Mouse (Mus musculus) lung, postnatal 25 days (tissue): ENCODE measurements around the gene Rnf43.

Source experiments
- DNase-seq: peaks from one replicate; pipeline ENCODE4 v3.0.0; 2022; ENCODE audit warnings: low spot score

The Rnf43 gene

DNA sequence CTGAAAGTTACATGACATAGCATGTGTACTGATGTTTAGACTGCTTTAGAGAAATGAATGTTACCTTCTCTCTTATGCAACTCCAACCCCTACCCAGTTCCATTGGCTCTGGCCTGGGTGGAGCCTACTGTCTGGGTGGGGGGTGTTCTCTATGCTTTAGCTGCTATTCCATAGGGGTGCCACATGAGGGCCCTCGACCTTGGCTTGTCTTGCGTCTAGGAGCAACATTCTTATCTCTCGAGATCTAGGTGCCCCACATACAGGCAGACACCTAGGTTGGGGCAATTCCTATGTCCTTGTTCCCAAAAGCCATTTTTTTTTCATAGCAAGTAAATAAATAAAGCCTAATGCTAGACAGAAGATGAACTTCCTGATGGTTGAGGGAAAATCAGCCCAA, 97.1 kb downstream of the Rnf43 start:
- peak; percentile 45 for DNase-seq

- DNase-seq: no peak
Measured at GRCm38 (mm10) chr11:87760301-87761081, 98.0 kb downstream of the Rnf43 start, which contains the start of gene Tspoap1. Gene Tspoap1 (plus strand): TSS chr11:87760541.

DNA sequence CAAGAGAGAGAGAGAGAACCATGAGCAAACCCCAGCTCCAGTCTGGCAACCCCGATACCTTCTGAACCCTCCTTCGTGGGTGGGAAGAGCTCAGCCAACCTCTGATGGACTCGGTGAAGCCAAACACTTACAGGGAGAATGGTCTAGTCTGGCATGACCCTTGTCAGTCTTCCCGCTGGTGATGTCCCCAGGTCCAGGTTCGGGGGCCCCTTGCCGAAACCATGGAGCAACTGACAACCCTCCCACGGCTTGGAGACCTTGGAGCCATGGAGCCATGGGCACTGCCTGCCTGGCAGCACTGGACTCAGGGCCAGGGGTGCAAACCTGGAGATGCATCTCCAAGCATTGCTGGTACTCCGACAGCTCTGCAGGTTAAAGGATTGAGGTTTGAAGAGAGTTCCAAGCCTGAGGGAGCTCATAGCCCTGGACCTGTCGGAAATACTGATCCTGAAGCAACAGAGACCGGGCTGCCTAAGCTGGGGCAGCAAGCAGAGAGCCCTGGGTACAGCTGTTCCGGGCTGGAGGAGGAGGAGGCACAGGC, 98.7 kb downstream of the Rnf43 start:
- no peak for DNase-seq

DNA sequence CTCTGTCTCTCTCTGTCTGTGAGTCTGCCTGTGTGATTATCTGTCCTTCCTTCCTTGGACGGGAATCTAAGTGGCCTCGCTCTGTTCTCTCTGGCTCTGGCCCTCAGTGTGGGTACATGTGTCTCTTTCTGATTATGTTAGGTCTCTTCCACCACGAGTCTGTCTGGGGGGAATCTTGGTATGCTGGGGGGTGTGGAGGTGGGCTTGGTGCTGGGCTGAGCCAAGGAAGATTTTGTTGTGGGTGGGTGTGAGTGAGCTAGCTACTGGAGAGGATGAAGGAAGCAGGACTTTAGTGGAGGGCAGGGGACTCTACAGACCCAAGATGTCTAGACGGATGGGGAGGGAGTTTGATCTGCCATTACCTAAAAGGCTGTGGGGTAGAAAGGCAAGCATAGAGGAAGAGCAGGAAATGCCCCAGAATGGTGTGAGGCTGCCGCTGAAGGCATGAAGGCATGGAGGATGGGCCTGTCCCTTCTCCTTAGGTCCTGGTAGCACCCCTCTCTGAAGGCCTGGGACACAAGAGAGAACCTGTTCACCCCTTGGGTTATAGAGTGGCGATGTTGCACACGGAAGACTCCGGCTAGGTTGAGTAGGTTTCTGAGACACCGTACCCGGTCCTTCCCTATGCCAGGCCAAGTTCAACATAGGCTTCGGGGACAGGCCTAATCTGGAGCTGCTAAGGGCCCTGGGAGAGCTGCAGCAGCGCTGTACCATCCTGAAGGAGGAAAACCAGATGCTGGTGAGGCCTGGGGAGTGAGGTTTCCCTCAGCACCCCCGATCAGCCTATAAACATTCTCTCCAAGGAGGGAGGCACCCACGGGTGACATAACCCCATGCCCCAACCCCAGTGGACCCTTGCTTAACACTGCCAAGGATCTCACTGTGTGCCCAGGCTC, 99.5 kb downstream of the Rnf43 start:
- DNase-seq: no peak

GRCm38 (mm10) chr11:87762702-87763385, 100.3 kb downstream of the Rnf43 start:
- DNase-seq: no peak

DNA sequence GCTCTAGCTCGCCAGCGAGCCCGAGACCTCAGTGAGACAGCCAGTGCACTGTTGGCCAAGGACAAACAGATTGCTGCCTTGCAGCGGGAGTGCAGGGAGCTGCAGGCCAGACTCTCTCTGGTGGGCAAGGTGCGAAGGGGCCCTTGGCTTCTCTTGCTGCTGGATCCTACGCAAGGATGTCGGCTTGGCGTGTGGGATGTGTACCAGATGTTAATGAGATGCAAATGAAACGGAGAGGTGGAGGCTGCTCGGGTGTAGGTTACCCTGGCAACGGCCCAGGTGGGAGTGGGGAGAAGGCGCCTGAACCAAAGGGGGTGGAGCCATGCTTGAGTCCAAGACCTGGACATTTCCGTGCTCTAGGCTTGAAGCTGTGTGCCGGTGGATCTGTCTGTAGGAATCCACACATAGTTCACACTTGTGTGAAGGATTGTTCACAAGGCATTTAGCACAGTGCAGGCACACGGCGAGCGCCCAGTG, 101.0 kb downstream of the Rnf43 start:
- no peak for DNase-seq

GRCm38 (mm10) chr11:87763988-87764876, 101.7 kb downstream of the Rnf43 start:
- DNase-seq: no peak

DNA sequence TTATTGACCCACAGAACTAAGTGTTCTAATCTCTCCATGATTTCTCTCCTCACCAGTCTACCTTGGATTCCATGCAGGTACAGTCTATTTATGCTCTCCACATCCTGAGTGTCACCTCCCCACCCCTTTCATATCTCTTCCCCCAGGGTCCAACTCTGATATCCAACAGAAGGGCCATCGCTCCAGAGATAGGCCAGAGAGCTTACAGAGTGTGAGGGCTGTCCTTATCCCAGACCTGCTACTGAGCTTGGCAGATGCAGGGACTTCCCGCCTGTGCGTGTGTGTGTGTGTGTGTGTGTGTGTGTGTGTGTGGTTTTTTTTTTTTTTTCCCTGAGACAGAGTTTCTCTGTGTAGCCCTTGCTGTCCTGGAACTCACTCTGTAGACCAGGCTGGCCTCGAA, 106.2 kb downstream of the Rnf43 start:
- no peak for DNase-seq

DNA sequence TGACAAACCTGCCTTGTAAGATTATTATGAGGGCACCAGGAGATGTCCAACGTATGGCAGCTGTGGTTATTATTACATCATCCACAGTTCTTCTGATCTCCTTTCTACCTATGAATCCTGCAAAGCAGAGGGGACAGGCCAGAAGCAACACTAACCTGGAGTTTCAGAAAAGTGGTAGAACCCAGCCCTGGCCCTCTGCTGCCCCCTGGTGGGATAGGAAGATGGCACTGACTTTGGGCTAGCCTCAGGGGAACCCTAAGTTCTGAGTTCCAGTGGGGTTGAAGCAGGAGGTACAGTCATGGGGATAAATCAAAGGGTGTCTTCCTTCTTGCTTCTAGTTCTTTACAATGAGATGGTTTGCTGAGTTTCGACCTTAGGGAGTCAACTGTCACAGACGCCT, 108.5 kb downstream of the Rnf43 start:
- DNase-seq: peak; percentile 70

DNA sequence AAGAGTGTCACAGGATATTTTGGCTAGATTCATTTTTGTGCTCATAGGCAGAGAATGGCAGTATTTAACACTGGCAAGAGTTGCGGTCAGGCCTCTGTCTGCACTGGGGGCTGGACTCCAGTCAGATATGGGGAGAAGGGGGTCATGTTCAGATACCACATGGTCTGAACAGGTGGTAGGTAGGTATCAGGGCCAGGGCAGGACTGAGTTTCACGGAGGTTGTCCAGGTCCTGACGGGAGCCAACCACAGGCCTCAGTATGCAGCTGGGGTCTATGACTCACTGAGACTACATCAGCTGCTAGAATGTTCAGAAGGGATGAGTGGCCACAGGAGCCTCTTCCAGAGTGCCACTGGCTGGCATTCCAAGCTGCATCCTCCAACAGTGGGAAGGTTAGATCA, 109.8 kb downstream of the Rnf43 start:
- DNase-seq: no peak

- peak; percentile 83 for DNase-seq
Measured at GRCm38 (mm10) chr11:87778100-87778765, 115.7 kb downstream of the Rnf43 start.

- no peak for DNase-seq
Measured at GRCm38 (mm10) chr11:87778915-87779314, 116.4 kb downstream of the Rnf43 start.

DNA sequence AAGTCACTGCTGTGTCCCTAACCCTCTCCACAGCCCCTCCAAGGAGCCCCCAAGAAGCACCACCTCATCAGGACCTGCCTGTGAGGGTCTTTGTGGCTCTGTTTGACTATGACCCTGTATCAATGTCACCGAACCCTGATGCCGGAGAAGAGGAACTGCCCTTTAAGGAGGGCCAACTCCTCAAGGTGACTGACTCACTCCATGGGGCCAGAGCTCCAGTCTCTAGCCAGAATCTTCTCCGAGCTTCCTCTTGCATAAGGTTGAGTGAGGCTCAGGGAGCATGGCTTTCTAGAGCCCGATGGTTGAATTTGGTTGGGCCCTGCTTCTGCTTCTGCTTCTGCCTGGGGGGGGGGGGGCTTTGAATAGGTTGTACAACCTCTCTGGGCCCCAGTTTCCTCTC, 116.9 kb downstream of the Rnf43 start:
- DNase-seq: no peak

DNA sequence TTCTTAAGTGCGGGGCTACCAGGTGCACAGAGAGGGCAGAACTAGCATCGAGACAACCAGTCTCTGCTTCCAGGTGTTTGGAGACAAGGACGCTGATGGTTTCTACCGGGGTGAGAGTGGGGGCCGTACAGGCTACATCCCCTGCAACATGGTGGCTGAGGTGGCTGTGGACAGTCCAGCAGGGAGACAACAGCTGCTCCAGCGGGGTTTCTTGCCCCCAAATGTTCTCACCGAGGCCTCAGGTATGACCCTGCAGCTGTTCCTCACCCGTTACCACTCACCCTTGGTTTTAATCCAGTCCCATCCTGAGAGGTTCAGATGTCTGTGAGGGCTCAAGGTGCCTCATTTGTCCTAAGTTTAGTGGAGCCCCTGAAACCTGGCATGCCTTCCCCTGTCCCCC, 117.6 kb downstream of the Rnf43 start:
- DNase-seq: no peak
